Comparison of ENCODE assay signal across 7 mouse cellular contexts in the genomic region with DNA sequence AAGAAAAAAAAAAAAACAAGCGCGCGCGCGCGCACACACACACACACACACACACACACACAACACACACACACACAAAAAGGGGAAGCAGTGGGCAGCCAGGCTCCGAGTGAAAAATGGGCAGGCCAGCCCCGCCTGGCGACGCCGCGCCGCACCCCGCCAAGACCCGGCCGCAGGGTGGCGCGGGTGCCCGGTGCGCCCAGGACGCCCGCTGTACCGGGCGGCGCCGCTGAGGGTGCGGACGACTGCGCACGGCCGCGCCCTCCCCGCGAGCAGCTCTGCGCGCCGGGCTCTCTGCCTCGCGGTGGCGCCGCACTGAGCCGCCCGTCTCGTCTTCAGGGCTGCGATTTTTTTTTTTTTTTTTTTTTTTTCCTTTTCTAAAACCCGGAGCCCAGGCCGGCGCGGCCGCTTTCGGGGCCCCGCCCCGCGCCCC. TPM values are rescaled to one million over a fixed set of nuclear protein-coding genes. Genes with fewer than 3 reads are reported as not detected.
DNase-seq lines count a peak whose midpoint lies in the region; ATAC-seq and TF ChIP-seq lines count a peak whose summit lies in the region.

No protein-coding gene starts in this region.

- H3ac ChIP-seq in myocyte (ENCODE audit: control insufficient read depth, insufficient read length) = peak overlapping the region; percentile 98

- H3K36me3 ChIP-seq in testis, adult 2 months (ENCODE audit: control insufficient read depth, insufficient read depth, low read length) = no peaks in the 10 kb centered on the region
- no peaks in the 10 kb centered on the region for H3K36me3 ChIP-seq in hindbrain, embryonic 10.5 days
- no peaks in the 10 kb centered on the region for H3K36me3 ChIP-seq in liver, embryonic 11.5 days (ENCODE audit: control insufficient read depth, insufficient read depth, low read length)
- no peaks in the 10 kb centered on the region for H3K36me3 ChIP-seq in myocyte (ENCODE audit: control insufficient read depth, insufficient read depth)

- H3K4me3 ChIP-seq in testis, adult 2 months (ENCODE audit: control insufficient read depth, low read depth, low read length) = peak overlapping the region; percentile 83
- peak overlapping the region; percentile 76 for H3K4me3 ChIP-seq in bone marrow macrophage, adult 2 months (ENCODE audit: insufficient read depth, low read length)
- peak overlapping the region; percentile 72 for H3K4me3 ChIP-seq in hindbrain, embryonic 10.5 days
- H3K4me3 ChIP-seq in liver, embryonic 11.5 days (ENCODE audit: low read depth, low read length) = peak overlapping the region; percentile 72
- H3K4me3 ChIP-seq in myocyte = peak overlapping the region; percentile 99

- TF ChIP-seq CTCF in testis, adult 2 months (IDR thresholded peaks at IDR 0.05; ENCODE audit: control insufficient read depth, insufficient read depth, insufficient replicate concordance, low read depth, low read length) = no peak
- TF ChIP-seq CTCF in bone marrow macrophage, adult 2 months (IDR thresholded peaks at IDR 0.05; ENCODE audit: low read depth, low read length) = 0 out of 2 replicates have a peak, but pooled peaks have one; percentile 13

- peaks cover 33% of the 10 kb centered on the region for H3K79me2 ChIP-seq in myocyte (ENCODE audit: control insufficient read depth, insufficient read depth)

- no peaks in the 10 kb centered on the region for H3K27me3 ChIP-seq in testis, adult 2 months (ENCODE audit: control insufficient read depth, insufficient read depth, low read length)
- peaks cover 93% of the 10 kb centered on the region for H3K27me3 ChIP-seq in hindbrain, embryonic 10.5 days (ENCODE audit: insufficient read depth, poor library complexity, severe bottlenecking)
- H3K27me3 ChIP-seq in liver, embryonic 11.5 days (replicated peaks; ENCODE audit: control insufficient read depth, insufficient read depth, low read length) = peaks cover 64% of the 10 kb centered on the region
- no peaks in the 10 kb centered on the region for H3K27me3 ChIP-seq in myocyte (ENCODE audit: control insufficient read depth, insufficient read depth, insufficient read length)

- WGBS in hindbrain, embryonic 10.5 days = under 1% methylated on average over 54 of the region's 54 CpGs
- WGBS in liver, embryonic 11.5 days = under 1% methylated on average over 54 of the region's 54 CpGs

- TF ChIP-seq POLR2A in testis, adult 2 months (IDR thresholded peaks at IDR 0.05; ENCODE audit: control insufficient read depth, low read depth, low read length) = no peak
- TF ChIP-seq POLR2A in bone marrow macrophage, adult 2 months (IDR thresholded peaks at IDR 0.05; ENCODE audit: borderline replicate concordance, low read depth, low read length) = no peak
- no peak for TF ChIP-seq POLR2A in myocyte (IDR thresholded peaks at IDR 0.05; ENCODE audit: insufficient read length, low read depth)

- peak; percentile 22; the same call in 1 of the 2 replicates for ATAC-seq in liver, embryonic 11.5 days (replicated peaks; ENCODE audit: low FRiP score)

- peak overlapping the region; percentile 93 for H3K4me2 ChIP-seq in liver, embryonic 11.5 days
- H3K4me2 ChIP-seq in myocyte (ENCODE audit: low read depth) = peak overlapping the region; percentile 100

- no peaks in the 10 kb centered on the region for H3K9me3 ChIP-seq in hindbrain, embryonic 10.5 days
- no peaks in the 10 kb centered on the region for H3K9me3 ChIP-seq in liver, embryonic 11.5 days (ENCODE audit: control insufficient read depth, low read length)

- H3K4me1 ChIP-seq in testis, adult 2 months (ENCODE audit: control insufficient read depth, insufficient read depth, low read length) = peaks cover 16% of the 10 kb centered on the region
- H3K4me1 ChIP-seq in bone marrow macrophage, adult 2 months (ENCODE audit: control insufficient read depth, insufficient read depth, low read length) = peaks cover 23% of the 10 kb centered on the region
- H3K4me1 ChIP-seq in hindbrain, embryonic 10.5 days (replicated peaks) = peaks cover 43% of the 10 kb centered on the region
- peaks cover 11% of the 10 kb centered on the region for H3K4me1 ChIP-seq in liver, embryonic 11.5 days (replicated peaks; ENCODE audit: control insufficient read depth, insufficient read depth, low read length)

- H3K27ac ChIP-seq in testis, adult 2 months (ENCODE audit: control insufficient read depth, insufficient read depth, low read depth, low read length) = peak overlapping the region; percentile 67
- H3K27ac ChIP-seq in bone marrow macrophage, adult 2 months (ENCODE audit: insufficient read depth, low read depth, low read length) = peak overlapping the region; percentile 86
- peak overlapping the region; percentile 89 for H3K27ac ChIP-seq in hindbrain, embryonic 10.5 days
- H3K27ac ChIP-seq in liver, embryonic 11.5 days (ENCODE audit: low read depth, low read length) = peak overlapping the region; percentile 87

- H3K9ac ChIP-seq in liver, embryonic 11.5 days (ENCODE audit: low read depth, low read length) = peak overlapping the region; percentile 68

- no peak for DNase-seq in testis, postnatal 10 days (ENCODE audit: low spot score)
- no peak for DNase-seq in hindbrain, embryonic 10.5 days (ENCODE audit: low spot score)
- DNase-seq in liver, embryonic 11.5 days (ENCODE audit: low spot score) = no peak
- peak; percentile 72 to 80 for DNase-seq in urinary bladder, postnatal 36 days (ENCODE audit: low spot score in 2 of 2)

TF ChIP-seq in myocyte, 11 proteins besides CTCF, POLR2A, EP300 and RAD21:
- TF ChIP-seq MYOD1 (IDR thresholded peaks at IDR 0.05; ENCODE audit: control insufficient read depth in 1 of 3, insufficient read length in 2 of 3, low read depth in 2 of 3) (peak in 1 of 3 experiments; percentile 65), MYOG (IDR thresholded peaks at IDR 0.05; ENCODE audit: control insufficient read depth in 1 of 3, insufficient read depth in 1 of 3, insufficient read length in 2 of 3, low read depth in 2 of 3) (peak in 1 of 3 experiments; percentile 20), SRF (IDR thresholded peaks at IDR 0.05; ENCODE audit: control insufficient read depth, insufficient read length, low read depth) (no peak), TCF12 (IDR thresholded peaks at IDR 0.05; ENCODE audit: insufficient read depth, poor library complexity, severe bottlenecking) (no peak), POLR2AphosphoS2 (IDR thresholded peaks at IDR 0.05; ENCODE audit: insufficient read length, low read depth) (no peak), MAX (IDR thresholded peaks at IDR 0.05; ENCODE audit: low read depth) (no peak)

RNA-seq across cellular contexts. Expression of a gene that starts 0.7 kb away (rescaled TPM):
- polyA plus RNA-seq in testis, adult 2 months (2012; rRNA removed) = 1.4 and 1.6 TPM in 2 replicates
- 17.2 and 18.7 TPM in 2 replicates for polyA plus RNA-seq in bone marrow macrophage, adult 2 months (2012; ENCODE audit: insufficient read depth, insufficient read length, missing spikeins)
- polyA plus RNA-seq in hindbrain, embryonic 10.5 days (2016; fragmentation: Nextera tagmentation; extraction: Ambion mirVana) = 0.42 and 0.55 TPM in 2 replicates
- polyA plus RNA-seq in liver, embryonic 11.5 days (2014; fragmentation: Nextera tagmentation; extraction: Ambion mirVana) = 1.9 and 2.0 TPM in 2 replicates
- 30.9 TPM for polyA plus RNA-seq in myocyte (2012; fragmentation: generic; extraction: Trizol)

Comparison
In these comparisons a context has a peak if more than half of its experiments do, and no peak if none do; other contexts are left out.
1. DNase-seq: peak in urinary bladder, postnatal 36 days (2 of 2); none in testis, postnatal 10 days (single experiment), hindbrain, embryonic 10.5 days (single experiment) and liver, embryonic 11.5 days (single experiment).
2. Peak in every context shown above with its lines, with median percentiles within 50 percentile points of each other: H3K27ac ChIP-seq and H3K4me3 ChIP-seq.